Mouse (Mus musculus) liver, embryonic 12.5 days (tissue): ENCODE measurements around the gene Ptger3. TPM values are rescaled to one million over a fixed set of nuclear protein-coding genes. Genes with fewer than 3 reads are reported as not detected.
A peak's percentile ranks its signal among the peaks of the same experiment; 100 is the strongest.

ENCODE experiments used
- ATAC-seq: fragments of 200-750 bp; cut with Nextera tagmentation; 2 replicates; pipeline ENCODE4 v1.8.0; 2017; ENCODE audit warnings: moderate number of reproducible peaks, mild to moderate bottlenecking, moderate library complexity
- H3K27ac ChIP-seq: fragments of 300-500 bp; sonication (generic); 2 replicates; pipeline ENCODE4 v1.5.1; 2016; ENCODE audit warnings: mild to moderate bottlenecking
- H3K27me3 ChIP-seq: fragments of 300-500 bp; sonication (generic); replicated peaks from 2 replicates; pipeline ENCODE4 v1.6.1; 2016; ENCODE audit warnings: mild to moderate bottlenecking, moderate library complexity
- H3K36me3 ChIP-seq: fragments of 300-500 bp; sonication (generic); 2 replicates; pipeline ENCODE4 v1.6.1; 2016; ENCODE audit warnings: mild to moderate bottlenecking, moderate library complexity
- H3K4me1 ChIP-seq: fragments of 300-500 bp; sonication (generic); 2 replicates; pipeline ENCODE4 v1.6.1; 2016
- H3K4me2 ChIP-seq: fragments of 300-500 bp; sonication (generic); 2 replicates; pipeline ENCODE4 v1.6.1; 2016; ENCODE audit warnings: mild to moderate bottlenecking, moderate library complexity
- H3K4me3 ChIP-seq: fragments of 300-500 bp; sonication (generic); 2 replicates; pipeline ENCODE4 v1.5.1; 2016; ENCODE audit warnings: mild to moderate bottlenecking, moderate library complexity
- H3K9ac ChIP-seq: fragments of 300-500 bp; sonication (generic); 2 replicates; pipeline ENCODE4 v1.6.1; 2016; ENCODE audit warnings: mild to moderate bottlenecking, moderate library complexity
- H3K9me3 ChIP-seq: fragments of 300-500 bp; sonication (generic); replicated peaks from 2 replicates; pipeline ENCODE4 v1.6.1; 2016; ENCODE audit warnings: mild to moderate bottlenecking, moderate library complexity
- WGBS: fragments of 180-500 bp; shearing (Covaris S2); methylation state at CpG from one replicate; pipeline ENCODE4 v1.1.7; 2016; ENCODE audit not compliant: insufficient replicate concordance; 5-methylcytosine and 5-hydroxymethylcytosine counted together
- polyA plus RNA-seq: library from polyadenylated mRNA; unstranded; fragments of >200 nt; fragmentation: Nextera tagmentation; extraction: Ambion mirVana; gene quantifications from 2 replicates; pipeline ENCODE4 v1.2.1, GENCODE M21; 2016

The Ptger3 gene
- polyA plus RNA-seq = 9.5 and 9.6 TPM in 2 replicates

DNA sequence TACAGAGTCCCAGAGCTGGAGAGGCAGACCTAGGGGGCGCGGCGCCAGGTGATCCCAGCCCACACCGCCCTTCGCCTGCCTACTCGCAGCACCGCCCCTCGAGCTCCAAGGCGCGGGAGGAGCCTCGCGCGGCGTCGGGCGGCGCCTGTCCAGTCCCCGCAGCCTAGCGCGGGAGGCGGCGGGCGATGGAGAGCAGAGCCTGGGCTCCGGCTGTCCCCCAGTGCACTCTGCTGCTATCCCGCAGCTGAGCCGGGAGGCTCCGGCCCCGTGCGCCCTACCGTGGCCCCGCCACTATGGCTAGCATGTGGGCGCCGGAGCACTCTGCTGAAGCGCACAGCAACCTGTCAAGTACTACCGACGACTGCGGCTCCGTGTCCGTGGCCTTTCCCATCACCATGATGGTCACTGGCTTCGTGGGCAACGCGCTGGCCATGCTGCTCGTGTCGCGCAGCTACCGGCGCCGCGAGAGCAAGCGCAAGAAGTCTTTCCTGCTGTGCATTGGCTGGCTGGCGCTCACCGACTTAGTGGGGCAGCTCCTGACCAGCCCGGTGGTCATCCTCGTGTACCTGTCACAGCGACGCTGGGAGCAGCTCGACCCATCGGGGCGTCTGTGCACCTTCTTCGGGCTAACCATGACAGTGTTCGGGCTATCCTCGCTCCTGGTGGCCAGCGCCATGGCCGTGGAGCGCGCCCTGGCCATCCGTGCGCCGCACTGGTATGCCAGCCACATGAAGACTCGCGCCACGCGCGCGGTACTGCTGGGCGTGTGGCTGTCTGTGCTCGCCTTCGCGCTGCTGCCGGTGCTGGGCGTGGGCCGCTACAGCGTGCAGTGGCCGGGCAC lies at the start of gene Ptger3:
TSS of gene Ptger3 (plus strand) at position 168 of the 841 bp plus-strand sequence.
- no peak within 1 kb of the TSS for H3K27ac ChIP-seq
- H3K4me3 ChIP-seq = peak within 1 kb of the TSS; percentile 62
- H3K4me1 ChIP-seq = peaks cover 30% of the 10 kb centered on the region
- peak within 1 kb of the TSS; percentile 63 for H3K9ac ChIP-seq
- peak; percentile 77 for ATAC-seq
- no peaks in the 10 kb centered on the region for H3K9me3 ChIP-seq
- peak within 1 kb of the TSS; percentile 93 for H3K4me2 ChIP-seq
- WGBS = under 1% methylated on average over 83 of the region's 84 CpGs
- no peaks in the 10 kb centered on the region for H3K36me3 ChIP-seq
- H3K27me3 ChIP-seq = peaks cover 32% of the 10 kb centered on the region

DNA sequence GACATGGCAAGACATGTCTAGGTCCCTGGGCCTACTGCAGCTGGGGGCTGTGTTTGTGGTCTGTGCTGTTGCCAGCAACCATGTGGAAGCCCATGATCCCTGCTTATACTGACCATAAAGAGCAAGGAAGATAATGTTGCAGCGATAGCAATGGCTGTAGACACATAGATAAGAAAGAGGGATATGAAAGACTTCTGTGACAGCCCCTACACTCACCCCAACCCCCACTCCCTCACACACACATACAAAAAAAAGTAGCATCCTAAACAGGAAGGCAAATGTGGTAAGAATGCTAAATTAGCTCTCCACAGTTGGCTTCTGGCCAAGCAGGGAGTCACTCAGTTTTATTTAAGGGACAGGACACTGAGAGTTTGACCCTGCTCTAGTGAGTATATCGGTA lies 48.7 kb upstream of the Ptger3 start:
- WGBS = 25% methylated on average over 2 of the region's 2 CpGs
- peaks cover 7% of the 10 kb centered on the region for H3K4me1 ChIP-seq
- H3K9me3 ChIP-seq = no peaks in the 10 kb centered on the region
- peaks cover 13% of the 10 kb centered on the region; the same call in 1 of the 2 replicates for H3K27me3 ChIP-seq
- H3K36me3 ChIP-seq = no peaks in the 10 kb centered on the region
- no peak overlapping the region for H3K9ac ChIP-seq
- no peak overlapping the region for H3K4me3 ChIP-seq
- ATAC-seq = peak; percentile 65
- H3K4me2 ChIP-seq = no peak overlapping the region
- no peak overlapping the region for H3K27ac ChIP-seq

DNA sequence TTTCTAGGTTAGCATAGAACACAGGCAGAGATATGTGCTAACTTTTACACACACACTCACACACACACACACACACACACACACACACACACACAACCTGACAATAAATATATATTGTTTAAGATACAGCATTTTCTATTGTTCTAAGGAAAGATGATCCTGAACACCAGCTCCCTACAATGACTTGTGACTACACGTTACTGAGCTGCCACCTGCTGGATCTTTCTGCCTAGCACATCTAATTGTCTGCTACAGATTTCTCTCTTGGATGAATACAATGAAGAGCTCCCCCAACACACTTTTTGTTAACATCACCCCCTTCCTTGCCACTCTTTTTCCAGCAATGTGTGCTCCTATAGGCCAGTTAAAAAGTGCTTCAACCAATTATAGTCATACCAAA lies 46.3 kb upstream of the Ptger3 start:
- Histone ChIP-seq H3K27me3 (peaks cover 23% of the 10 kb centered on the region; the same call in 1 of the 2 replicates), H3K9me3 (no peaks in the 10 kb centered on the region), H3K27ac (no peak overlapping the region), H3K36me3 (no peaks in the 10 kb centered on the region), H3K4me1 (peaks cover 7% of the 10 kb centered on the region), H3K4me3 (no peak overlapping the region), H3K4me2 (no peak overlapping the region), H3K9ac (no peak overlapping the region)
- 4% methylated on average over 1 of the region's 1 CpGs for whole genome bisulfite sequencing
- no peak for ATAC-seq

DNA sequence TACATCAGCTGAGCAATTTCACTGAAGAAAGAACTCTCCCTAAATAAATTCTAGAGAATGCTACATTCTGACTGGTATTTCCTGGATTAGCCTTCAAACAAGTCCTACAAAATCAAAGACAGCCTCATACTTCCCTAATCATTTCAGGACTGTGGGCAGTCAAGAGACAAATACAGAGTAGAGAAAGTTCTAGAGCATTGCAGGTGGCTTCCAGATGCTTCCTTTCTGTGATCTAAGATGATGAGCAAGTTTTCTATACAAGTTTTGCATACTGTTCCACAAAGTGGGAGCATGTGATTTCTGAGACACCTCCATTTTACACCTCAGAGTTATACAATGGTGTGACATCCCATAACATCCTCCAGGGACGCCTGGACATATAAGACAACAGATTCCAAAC lies 42.9 kb upstream of the Ptger3 start:
- Histone ChIP-seq H3K27me3 (peaks cover 36% of the 10 kb centered on the region), H3K36me3 (no peaks in the 10 kb centered on the region), H3K4me2 (no peak overlapping the region), H3K9me3 (no peaks in the 10 kb centered on the region), H3K9ac (no peak overlapping the region), H3K4me3 (no peak overlapping the region), H3K4me1 (no peaks in the 10 kb centered on the region), H3K27ac (no peak overlapping the region)
- no peak for ATAC-seq
- WGBS = 15% methylated on average over 1 of the region's 1 CpGs

- WGBS = 62% methylated on average over 2 of the region's 2 CpGs
- peaks cover 6% of the 10 kb centered on the region; the same call in 1 of the 2 replicates for H3K9me3 ChIP-seq
- H3K27ac ChIP-seq = no peak overlapping the region
- H3K9ac ChIP-seq = no peak overlapping the region
- no peak overlapping the region for H3K4me2 ChIP-seq
- H3K27me3 ChIP-seq = peaks cover 46% of the 10 kb centered on the region
- H3K4me3 ChIP-seq = no peak overlapping the region
- peaks cover 6% of the 10 kb centered on the region for H3K36me3 ChIP-seq
- no peak for ATAC-seq
- H3K4me1 ChIP-seq = peaks cover 11% of the 10 kb centered on the region
These were observed 35.1 kb upstream of the Ptger3 start for GRCm38 (mm10) chr3:157531585-157531984.

- H3K27me3 ChIP-seq = peaks cover 31% of the 10 kb centered on the region
- H3K27ac ChIP-seq = peak within 1 kb of the TSS; percentile 94
- ATAC-seq = peak; percentile 88
- peak within 1 kb of the TSS; percentile 72 for H3K4me2 ChIP-seq
- peak within 1 kb of the TSS; percentile 87 for H3K4me3 ChIP-seq
- peaks cover 6% of the 10 kb centered on the region; the same call in 1 of the 2 replicates for H3K9me3 ChIP-seq
- under 1% methylated on average over 73 of the region's 91 CpGs for WGBS
- peaks cover 28% of the 10 kb centered on the region for H3K36me3 ChIP-seq
- peak within 1 kb of the TSS; percentile 91 for H3K9ac ChIP-seq
- H3K4me1 ChIP-seq = peaks cover 16% of the 10 kb centered on the region
These were observed 32.5 kb upstream of the Ptger3 start, which contains the start of gene Zranb2 for GRCm38 (mm10) chr3:157533964-157534785. TSS of gene Zranb2 (plus strand) at chr3:157534160.

DNA sequence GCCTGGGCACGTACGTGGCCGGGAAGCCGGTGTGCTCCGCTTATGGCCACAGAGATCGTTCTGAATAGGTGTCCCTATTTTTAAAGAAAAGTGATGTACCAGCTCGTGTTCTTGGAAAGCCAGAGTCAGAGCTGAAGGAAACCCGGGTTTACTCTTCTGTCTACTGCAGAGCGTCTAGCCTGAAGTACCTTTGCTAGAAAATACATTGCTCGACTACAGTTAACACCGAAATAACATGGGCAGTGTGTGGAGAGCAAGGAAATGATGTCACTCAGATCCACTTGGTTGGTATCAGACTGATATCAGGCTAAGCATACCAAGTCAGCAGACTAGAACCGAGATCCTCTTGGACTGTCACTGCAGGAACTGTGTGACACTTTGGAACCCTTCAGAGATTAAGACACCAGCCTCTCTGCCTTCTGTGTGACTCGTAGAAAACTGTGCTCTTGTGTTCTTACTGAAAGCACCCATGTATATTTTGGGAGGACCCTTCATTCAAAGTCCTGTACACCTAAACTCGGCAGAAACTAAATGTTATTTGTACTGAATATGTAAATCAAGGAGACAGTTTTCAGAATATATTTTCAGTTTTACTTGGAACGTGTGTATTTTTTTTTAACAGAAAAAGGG lies 31.8 kb upstream of the Ptger3 start:
- Histone ChIP-seq H3K4me1 (peaks cover 16% of the 10 kb centered on the region), H3K4me3 (peak overlapping the region; percentile 87), H3K9ac (peak overlapping the region; percentile 91), H3K36me3 (peaks cover 35% of the 10 kb centered on the region), H3K27ac (peak overlapping the region; percentile 94), H3K27me3 (peaks cover 23% of the 10 kb centered on the region), H3K4me2 (peak overlapping the region; percentile 72), H3K9me3 (peaks cover 6% of the 10 kb centered on the region; the same call in 1 of the 2 replicates)
- WGBS = 1% methylated on average over 15 of the region's 15 CpGs
- ATAC-seq = peak; percentile 79

DNA sequence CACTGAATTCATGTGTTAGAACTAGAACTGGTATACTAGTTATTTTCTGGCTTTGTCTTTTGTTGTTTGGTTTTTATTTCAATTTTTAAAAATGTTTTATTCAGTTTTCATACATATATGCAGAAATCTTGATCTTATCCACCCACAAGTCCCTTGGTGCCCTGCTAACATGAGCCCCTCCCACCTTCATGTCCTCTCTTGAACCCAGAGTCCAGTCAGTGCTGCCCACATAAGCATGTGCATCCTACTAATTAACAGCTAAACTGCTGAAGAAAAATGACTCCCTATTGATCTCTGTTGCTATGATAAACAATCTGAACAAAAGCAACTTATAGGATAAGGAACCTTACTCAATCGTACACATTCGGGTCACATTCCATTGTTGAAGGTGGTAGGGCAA lies 17.4 kb upstream of the Ptger3 start:
- peaks cover 56% of the 10 kb centered on the region for H3K36me3 ChIP-seq
- no peaks in the 10 kb centered on the region for H3K27me3 ChIP-seq
- no peak overlapping the region for H3K9ac ChIP-seq
- H3K9me3 ChIP-seq = no peaks in the 10 kb centered on the region
- H3K27ac ChIP-seq = no peak overlapping the region
- H3K4me1 ChIP-seq = no peaks in the 10 kb centered on the region
- H3K4me2 ChIP-seq = no peak overlapping the region
- WGBS = 95% methylated on average over 2 of the region's 2 CpGs
- H3K4me3 ChIP-seq = no peak overlapping the region
- ATAC-seq = no peak

- peak; percentile 40; the same call in 1 of the 2 replicates for ATAC-seq
- H3K9me3 ChIP-seq = no peaks in the 10 kb centered on the region
These were observed 16.7 kb upstream of the Ptger3 start for GRCm38 (mm10) chr3:157549758-157550600.

DNA sequence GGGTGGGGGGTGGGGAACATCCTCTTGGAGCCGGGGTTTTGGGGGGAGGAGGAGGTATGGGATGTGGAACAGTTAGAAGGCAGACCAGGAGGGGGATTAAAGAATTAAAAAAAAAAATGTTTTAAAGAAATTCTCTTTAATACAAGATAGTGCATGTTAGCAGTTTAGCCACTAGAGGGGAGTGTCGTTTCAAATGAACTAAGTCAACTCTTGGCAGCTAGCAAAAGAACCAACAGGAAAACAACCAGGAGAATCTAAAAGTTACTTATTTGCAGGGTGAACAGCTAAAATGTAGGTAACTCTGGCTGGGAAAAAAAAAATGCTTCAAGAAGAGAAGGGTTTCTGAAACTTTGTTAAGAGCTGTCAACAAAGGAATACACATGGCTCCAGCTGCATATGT lies 1.5 kb upstream of the Ptger3 start:
- Histone ChIP-seq H3K27ac (no peak overlapping the region), H3K27me3 (peaks cover 32% of the 10 kb centered on the region), H3K4me2 (no peak overlapping the region), H3K9me3 (no peaks in the 10 kb centered on the region), H3K4me3 (no peak overlapping the region), H3K9ac (no peak overlapping the region), H3K36me3 (no peaks in the 10 kb centered on the region), H3K4me1 (peaks cover 25% of the 10 kb centered on the region)
- no peak for ATAC-seq
- WGBS = 7% methylated on average over 2 of the region's 2 CpGs

More at GRCm38 (mm10) chr3:157549758-157550600, 16.7 kb upstream of the Ptger3 start:
- Histone ChIP-seq H3K4me1 (no peaks in the 10 kb centered on the region), H3K27ac (no peak overlapping the region), H3K36me3 (peaks cover 49% of the 10 kb centered on the region), H3K4me2 (no peak overlapping the region), H3K4me3 (no peak overlapping the region), H3K9ac (no peak overlapping the region), H3K27me3 (no peaks in the 10 kb centered on the region)
- WGBS = 88% methylated on average over 3 of the region's 3 CpGs
